Mouse (Mus musculus) midbrain, embryonic 16.5 days (tissue): ENCODE results near the gene Prok2. TPM values are rescaled to one million over a fixed set of nuclear protein-coding genes. Genes with fewer than 3 reads are reported as not detected.

ENCODE experiments used
- ATAC-seq: fragments of 200-750 bp; cut with Nextera tagmentation; 2 replicates; pipeline ENCODE4 v1.8.0; 2017; ENCODE audit warnings: moderate TSS enrichment
- H3K27ac ChIP-seq: fragments of 300-500 bp; sonication (generic); 2 replicates; pipeline ENCODE4 v1.5.1; 2014; ENCODE audit warnings: mild to moderate bottlenecking, low read length, mixed read lengths
- H3K27me3 ChIP-seq: fragments of 300-500 bp; sonication (generic); 2 replicates; pipeline ENCODE4 v1.6.1; 2014; ENCODE audit warnings: low read depth, low read length, mixed read lengths; ENCODE audit not compliant: control insufficient read depth, insufficient read depth
- H3K36me3 ChIP-seq: fragments of 300-500 bp; sonication (generic); 2 replicates; pipeline ENCODE4 v1.6.1; 2014; ENCODE audit warnings: mild to moderate bottlenecking, low read length, moderate library complexity, mixed read lengths; ENCODE audit not compliant: control insufficient read depth, insufficient read depth
- H3K4me1 ChIP-seq: fragments of 300-500 bp; sonication (generic); 2 replicates; pipeline ENCODE4 v1.6.1; 2014; ENCODE audit warnings: mild to moderate bottlenecking, low read length, mixed read lengths; ENCODE audit not compliant: control insufficient read depth, insufficient read depth
- H3K4me2 ChIP-seq: fragments of 300-500 bp; sonication (generic); 2 replicates; pipeline ENCODE4 v1.6.1; 2014; ENCODE audit warnings: mild to moderate bottlenecking, low read length, mixed read lengths
- H3K4me3 ChIP-seq: fragments of 300-500 bp; sonication (generic); 2 replicates; pipeline ENCODE4 v1.5.1; 2014; ENCODE audit warnings: low read depth, mild to moderate bottlenecking, low read length, moderate library complexity, mixed read lengths
- H3K9ac ChIP-seq: fragments of 300-500 bp; sonication (generic); 2 replicates; pipeline ENCODE4 v1.6.1; 2014; ENCODE audit warnings: low read depth, low read length, mixed read lengths
- H3K9me3 ChIP-seq: fragments of 300-500 bp; sonication (generic); replicated peaks from 2 replicates; pipeline ENCODE4 v1.6.1; 2014; ENCODE audit warnings: mild to moderate bottlenecking, low read length, mixed read lengths; ENCODE audit not compliant: control insufficient read depth, poor library complexity, severe bottlenecking
- WGBS: fragments of 180-500 bp; shearing (Covaris S2); extraction: QIAGEN DNeasy Blood & Tissue Kit; methylation state at CpG from one replicate; pipeline ENCODE4 v1.1.7; 2014; 5-methylcytosine and 5-hydroxymethylcytosine counted together
- polyA plus RNA-seq: library from polyadenylated mRNA; unstranded; fragments of >200 nt; fragmentation: Nextera tagmentation; extraction: Ambion mirVana; gene quantifications from 2 replicates; pipeline ENCODE4 v1.2.1, GENCODE M21; 2015

Gene Prok2
- polyA plus RNA-seq, 1 experiment from 2014 or later, result 0.74 TPM

GRCm38 (mm10) chr6:99683974-99684373 is 42.2 kb downstream of the Prok2 start:
- Histone ChIP-seq H3K27me3 (no peaks in the 10 kb centered on the region), H3K9ac (no peak overlapping the region), H3K27ac (no peak overlapping the region), H3K9me3 (0 out of 2 replicates have a peak, but pooled peaks cover 4% of the 10 kb centered on the region), H3K36me3 (no peaks in the 10 kb centered on the region), H3K4me2 (no peak overlapping the region), H3K4me3 (no peak overlapping the region), H3K4me1 (no peaks in the 10 kb centered on the region; the same call in 1 of the 2 replicates)
- no peak for ATAC-seq
- 97% methylated on average over 5 of the region's 5 CpGs for WGBS

GRCm38 (mm10) chr6:99678108-99678507 is 48.1 kb downstream of the Prok2 start:
- H3K9ac ChIP-seq, result no peak overlapping the region
- H3K36me3 ChIP-seq, result no peaks in the 10 kb centered on the region
- H3K4me2 ChIP-seq, result no peak overlapping the region
- H3K27ac ChIP-seq, result 0 out of 2 replicates have a peak overlapping the region, but pooled peaks have one; percentile 17
- ATAC-seq, result no peak
- H3K27me3 ChIP-seq, result no peaks in the 10 kb centered on the region
- H3K4me1 ChIP-seq, result peaks cover 6% of the 10 kb centered on the region
- no peaks in the 10 kb centered on the region for H3K9me3 ChIP-seq
- H3K4me3 ChIP-seq, result no peak overlapping the region
- WGBS, result 59% methylated on average over 11 of the region's 11 CpGs

GRCm38 (mm10) chr6:99677325-99677724 is 48.9 kb downstream of the Prok2 start:
- Histone ChIP-seq H3K4me2 (no peak overlapping the region), H3K27ac (no peak overlapping the region), H3K36me3 (no peaks in the 10 kb centered on the region), H3K4me1 (peaks cover 6% of the 10 kb centered on the region), H3K9ac (no peak overlapping the region), H3K9me3 (no peaks in the 10 kb centered on the region), H3K4me3 (no peak overlapping the region), H3K27me3 (no peaks in the 10 kb centered on the region)
- ATAC-seq, result no peak
- 90% methylated on average over 8 of the region's 8 CpGs for WGBS

- peaks cover 22% of the 10 kb centered on the region for H3K4me1 ChIP-seq
- no peaks in the 10 kb centered on the region for H3K36me3 ChIP-seq
- no peak for ATAC-seq
- H3K4me3 ChIP-seq, result no peak overlapping the region
- 54% methylated on average over 4 of the region's 4 CpGs for WGBS
- H3K9me3 ChIP-seq, result no peaks in the 10 kb centered on the region
- H3K4me2 ChIP-seq, result no peak overlapping the region
- no peak overlapping the region for H3K9ac ChIP-seq
- no peaks in the 10 kb centered on the region for H3K27me3 ChIP-seq
- peak overlapping the region; percentile 68 for H3K27ac ChIP-seq
Observed at GRCm38 (mm10) chr6:99674482-99674881, 51.7 kb downstream of the Prok2 start.

- ATAC-seq, result no peak
- peaks cover 44% of the 10 kb centered on the region for H3K4me1 ChIP-seq
- H3K27me3 ChIP-seq, result no peaks in the 10 kb centered on the region
- H3K36me3 ChIP-seq, result no peaks in the 10 kb centered on the region
- WGBS, result 61% methylated on average over 3 of the region's 3 CpGs
- H3K9ac ChIP-seq, result no peak overlapping the region
- H3K4me2 ChIP-seq, result no peak overlapping the region
- no peak overlapping the region for H3K4me3 ChIP-seq
- no peaks in the 10 kb centered on the region for H3K9me3 ChIP-seq
- H3K27ac ChIP-seq, result no peak overlapping the region
Observed at GRCm38 (mm10) chr6:99671768-99672167, 54.4 kb downstream of the Prok2 start.

GRCm38 (mm10) chr6:99670481-99671119 is 55.6 kb downstream of the Prok2 start:
- H3K9ac ChIP-seq, result no peak overlapping the region
- H3K4me1 ChIP-seq, result peaks cover 46% of the 10 kb centered on the region

GRCm38 (mm10) chr6:99669481-99670325 is 56.5 kb downstream of the Prok2 start:
- Histone ChIP-seq H3K27me3 (no peaks in the 10 kb centered on the region), H3K4me3 (no peak overlapping the region), H3K36me3 (no peaks in the 10 kb centered on the region), H3K4me1 (peaks cover 44% of the 10 kb centered on the region), H3K27ac (peak overlapping the region; percentile 85), H3K9me3 (no peaks in the 10 kb centered on the region), H3K9ac (no peak overlapping the region), H3K4me2 (peak overlapping the region; percentile 30)
- peak; percentile 82 for ATAC-seq
- WGBS, result 6% methylated on average over 5 of the region's 5 CpGs

More at GRCm38 (mm10) chr6:99670481-99671119, 55.6 kb downstream of the Prok2 start:
- Histone ChIP-seq H3K27me3 (no peaks in the 10 kb centered on the region), H3K36me3 (no peaks in the 10 kb centered on the region), H3K27ac (peak overlapping the region; percentile 85), H3K4me2 (no peak overlapping the region), H3K4me3 (no peak overlapping the region), H3K9me3 (no peaks in the 10 kb centered on the region)
- 54% methylated on average over 7 of the region's 7 CpGs for WGBS
- peak; percentile 12; the same call in 1 of the 2 replicates for ATAC-seq

- WGBS, result 51% methylated on average over 8 of the region's 8 CpGs
- peaks cover 40% of the 10 kb centered on the region for H3K4me1 ChIP-seq
- no peak overlapping the region for H3K27ac ChIP-seq
- no peak for ATAC-seq
- H3K27me3 ChIP-seq, result no peaks in the 10 kb centered on the region
- H3K9me3 ChIP-seq, result no peaks in the 10 kb centered on the region
- H3K4me3 ChIP-seq, result no peak overlapping the region; the same call in 1 of the 2 replicates
- no peaks in the 10 kb centered on the region for H3K36me3 ChIP-seq
- peak overlapping the region; percentile 87; the same call in 1 of the 2 replicates for H3K9ac ChIP-seq
- peak overlapping the region; percentile 93 for H3K4me2 ChIP-seq
Observed at GRCm38 (mm10) chr6:99667290-99667689, 58.9 kb downstream of the Prok2 start.
